Mouse (Mus musculus) intestine, postnatal 0 days (tissue): ENCODE data around the gene Trak1. TPM values are rescaled to one million over a fixed set of nuclear protein-coding genes. Genes with fewer than 3 reads are reported as not detected.

Experiments
- ATAC-seq: fragments of 200-750 bp; cut with Nextera tagmentation; 2 replicates; pipeline ENCODE4 v1.8.0; 2017; ENCODE audit warnings: mild to moderate bottlenecking, moderate TSS enrichment, moderate library complexity
- H3K27ac ChIP-seq: fragments of 300-500 bp; sonication (generic); 2 replicates; pipeline ENCODE4 v1.5.1; 2014; ENCODE audit warnings: mild to moderate bottlenecking, low read depth, low read length, moderate library complexity
- H3K27me3 ChIP-seq: fragments of 300-500 bp; sonication (generic); replicated peaks from 2 replicates; pipeline ENCODE4 v1.6.1; 2014; ENCODE audit warnings: low read length, mixed read lengths; ENCODE audit not compliant: control insufficient read depth, insufficient read depth
- H3K36me3 ChIP-seq: fragments of 300-500 bp; sonication (generic); 2 replicates; pipeline ENCODE4 v1.6.1; 2014; ENCODE audit warnings: mild to moderate bottlenecking, moderate library complexity; ENCODE audit not compliant: control insufficient read depth, insufficient read depth
- H3K4me1 ChIP-seq: fragments of 300-500 bp; sonication (generic); replicated peaks from 2 replicates; pipeline ENCODE4 v1.6.1; 2014; ENCODE audit warnings: antibody characterized with exemption, low read length, mixed read lengths; ENCODE audit not compliant: control insufficient read depth, insufficient read depth
- H3K4me2 ChIP-seq: fragments of 300-500 bp; sonication (generic); replicated peaks from 2 replicates; pipeline ENCODE4 v1.6.1; 2014; ENCODE audit warnings: low read depth, mild to moderate bottlenecking, moderate library complexity
- H3K4me3 ChIP-seq: fragments of 300-500 bp; sonication (generic); 2 replicates; pipeline ENCODE4 v1.5.1; 2014; ENCODE audit warnings: low read depth, low read length
- H3K9ac ChIP-seq: fragments of 300-500 bp; sonication (generic); 2 replicates; pipeline ENCODE4 v1.6.1; 2014; ENCODE audit warnings: mild to moderate bottlenecking, low read depth, low read length
- H3K9me3 ChIP-seq: fragments of 300-500 bp; sonication (generic); 2 replicates; pipeline ENCODE4 v1.6.1; 2016; ENCODE audit warnings: mixed run types; ENCODE audit not compliant: control insufficient read depth
- CTCF ChIP-seq: sonication (generic); IDR thresholded peaks from 2 replicates; pipeline ENCODE4 v1.5.1; 2016; ENCODE audit warnings: low read depth, mild to moderate bottlenecking, control low read depth, antibody characterized with exemption, moderate library complexity
- WGBS: fragments of 180-500 bp; shearing (Covaris S2); extraction: QIAGEN DNeasy Blood & Tissue Kit; methylation state at CpG from one replicate; pipeline ENCODE4 v1.1.7; 2014; 5-methylcytosine and 5-hydroxymethylcytosine counted together
- polyA plus RNA-seq: library from polyadenylated mRNA; unstranded; fragments of >200 nt; fragmentation: Nextera tagmentation; extraction: Ambion mirVana; gene quantifications from 2 replicates; pipeline ENCODE4 v1.2.1, GENCODE M21; 2015

The Trak1 gene
- polyA plus RNA-seq, 1 experiment from 2014 or later, result 16.3 TPM

- H3K4me2 ChIP-seq, result no peak overlapping the region; the same call in 1 of the 2 replicates
- no peaks in the 10 kb centered on the region for H3K27me3 ChIP-seq
- H3K36me3 ChIP-seq, result no peaks in the 10 kb centered on the region
- peak overlapping the region; percentile 35 for H3K27ac ChIP-seq
- no peak for ATAC-seq
- H3K9ac ChIP-seq, result no peak overlapping the region
- TF ChIP-seq CTCF, result no peak
- no peaks in the 10 kb centered on the region for H3K9me3 ChIP-seq
- no peak overlapping the region for H3K4me3 ChIP-seq
- H3K4me1 ChIP-seq, result peaks cover 22% of the 10 kb centered on the region
- WGBS, result 80% methylated on average over 3 of the region's 3 CpGs
Measured at GRCm38 (mm10) chr9:121419011-121419410, 121.7 kb downstream of the Trak1 start.

DNA sequence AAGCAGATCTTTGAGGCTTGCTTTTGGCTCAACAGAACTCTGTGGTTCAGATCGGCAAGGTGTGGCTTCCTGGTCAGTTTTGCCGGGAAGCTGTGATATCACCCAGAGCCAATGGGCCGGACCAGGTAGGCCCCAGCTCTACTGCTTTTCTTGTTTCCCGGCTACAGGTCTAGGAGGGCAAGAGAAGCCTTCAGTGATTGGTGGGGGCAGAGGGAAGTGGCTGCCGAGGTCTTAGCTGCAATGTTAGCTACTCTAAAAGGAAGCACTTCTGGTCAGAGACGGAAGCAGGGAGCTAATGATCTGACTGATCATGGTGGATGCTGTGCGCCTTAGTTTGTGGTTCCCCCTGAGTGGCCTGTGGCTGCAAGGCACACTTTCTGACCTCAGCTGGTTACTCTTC is 122.3 kb downstream of the Trak1 start:
- Histone ChIP-seq H3K9ac (no peak overlapping the region), H3K4me1 (peaks cover 22% of the 10 kb centered on the region), H3K36me3 (no peaks in the 10 kb centered on the region), H3K9me3 (no peaks in the 10 kb centered on the region), H3K4me2 (peak overlapping the region; percentile 30; the same call in 1 of the 2 replicates), H3K27ac (0 out of 2 replicates have a peak overlapping the region, but pooled peaks have one; percentile 7), H3K4me3 (no peak overlapping the region), H3K27me3 (no peaks in the 10 kb centered on the region)
- no peak for TF ChIP-seq CTCF
- no peak for ATAC-seq
- 42% methylated on average over 7 of the region's 7 CpGs for WGBS

DNA sequence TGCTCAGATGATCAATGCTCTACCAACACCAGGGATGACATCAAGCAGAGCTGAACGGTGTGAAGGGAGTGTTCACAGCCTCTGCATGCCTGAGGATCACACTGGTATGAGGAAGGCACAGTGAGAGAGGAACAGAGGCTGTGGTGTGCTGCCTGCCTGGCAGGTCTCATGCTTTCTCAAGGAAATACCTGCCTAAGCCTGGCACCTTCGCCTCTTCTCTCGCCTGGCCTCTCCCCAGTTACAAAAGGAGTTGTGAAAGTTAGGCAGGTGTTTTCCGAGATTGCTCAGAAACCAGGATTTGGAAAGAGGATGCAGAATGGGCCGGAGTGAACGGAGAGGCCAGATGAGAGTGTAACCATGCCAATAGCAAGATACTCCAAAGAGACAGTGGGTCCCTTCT is 123.5 kb downstream of the Trak1 start:
- H3K36me3 ChIP-seq, result no peaks in the 10 kb centered on the region
- no peak for TF ChIP-seq CTCF
- H3K4me1 ChIP-seq, result peaks cover 19% of the 10 kb centered on the region
- ATAC-seq, result peak; percentile 20; the same call in 1 of the 2 replicates
- H3K4me3 ChIP-seq, result no peak overlapping the region
- H3K9ac ChIP-seq, result no peak overlapping the region
- 44% methylated on average over 6 of the region's 6 CpGs for WGBS
- no peaks in the 10 kb centered on the region for H3K9me3 ChIP-seq
- H3K27ac ChIP-seq, result no peak overlapping the region
- no peak overlapping the region for H3K4me2 ChIP-seq
- H3K27me3 ChIP-seq, result no peaks in the 10 kb centered on the region

- no peak for TF ChIP-seq CTCF
- ATAC-seq, result peak; percentile 42; the same call in 1 of the 2 replicates
- no peak overlapping the region for H3K9ac ChIP-seq
Measured at GRCm38 (mm10) chr9:121422402-121422801, 125.1 kb downstream of the Trak1 start.

DNA sequence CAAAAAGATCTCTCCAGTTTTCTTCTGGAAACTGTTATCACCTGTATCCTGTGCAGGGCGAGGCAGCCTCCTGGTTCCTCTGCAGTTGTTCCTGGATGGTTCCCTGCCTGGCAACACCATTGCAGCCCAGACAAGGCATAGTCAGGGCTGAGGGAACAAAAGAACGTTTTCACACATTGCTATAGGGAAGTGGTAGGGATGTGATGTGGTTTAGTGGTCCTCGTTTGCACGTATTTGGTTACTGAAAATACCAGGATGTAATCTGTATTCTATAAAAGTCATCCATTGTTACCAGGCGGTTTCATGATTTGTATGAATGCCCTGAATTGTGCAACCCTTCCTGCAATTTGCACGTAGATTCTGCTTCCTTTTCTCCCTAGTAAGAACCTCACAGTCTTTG is 126.3 kb downstream of the Trak1 start:
- no peak for TF ChIP-seq CTCF
- Histone ChIP-seq H3K4me1 (peaks cover 19% of the 10 kb centered on the region), H3K27me3 (no peaks in the 10 kb centered on the region), H3K4me3 (no peak overlapping the region), H3K36me3 (no peaks in the 10 kb centered on the region), H3K4me2 (no peak overlapping the region), H3K27ac (peak overlapping the region; percentile 54), H3K9me3 (no peaks in the 10 kb centered on the region), H3K9ac (no peak overlapping the region)
- 39% methylated on average over 6 of the region's 6 CpGs for WGBS
- ATAC-seq, result no peak

More at GRCm38 (mm10) chr9:121422402-121422801, 125.1 kb downstream of the Trak1 start:
- peaks cover 19% of the 10 kb centered on the region for H3K4me1 ChIP-seq
- H3K4me2 ChIP-seq, result no peak overlapping the region
- no peak overlapping the region for H3K4me3 ChIP-seq
- H3K27me3 ChIP-seq, result no peaks in the 10 kb centered on the region
- no peaks in the 10 kb centered on the region for H3K9me3 ChIP-seq
- WGBS, result 21% methylated on average over 5 of the region's 5 CpGs
- H3K27ac ChIP-seq, result peak overlapping the region; percentile 54
- H3K36me3 ChIP-seq, result no peaks in the 10 kb centered on the region

GRCm38 (mm10) chr9:121424281-121425164 is 127.2 kb downstream of the Trak1 start:
- no peak for ATAC-seq
- H3K27ac ChIP-seq, result peak overlapping the region; percentile 21; the same call in 1 of the 2 replicates
- 57% methylated on average over 16 of the region's 16 CpGs for WGBS

More at GRCm38 (mm10) chr9:121424281-121425164, 127.2 kb downstream of the Trak1 start:
- no peaks in the 10 kb centered on the region for H3K27me3 ChIP-seq
- no peak overlapping the region for H3K4me3 ChIP-seq
- H3K36me3 ChIP-seq, result no peaks in the 10 kb centered on the region
- no peaks in the 10 kb centered on the region for H3K9me3 ChIP-seq
- H3K4me1 ChIP-seq, result peaks cover 13% of the 10 kb centered on the region
- TF ChIP-seq CTCF, result no peak
- no peak overlapping the region for H3K9ac ChIP-seq
- no peak overlapping the region for H3K4me2 ChIP-seq
